Mouse (Mus musculus): ENCODE data around the gene Cacna1c.

Cacna1c gene

DNA sequence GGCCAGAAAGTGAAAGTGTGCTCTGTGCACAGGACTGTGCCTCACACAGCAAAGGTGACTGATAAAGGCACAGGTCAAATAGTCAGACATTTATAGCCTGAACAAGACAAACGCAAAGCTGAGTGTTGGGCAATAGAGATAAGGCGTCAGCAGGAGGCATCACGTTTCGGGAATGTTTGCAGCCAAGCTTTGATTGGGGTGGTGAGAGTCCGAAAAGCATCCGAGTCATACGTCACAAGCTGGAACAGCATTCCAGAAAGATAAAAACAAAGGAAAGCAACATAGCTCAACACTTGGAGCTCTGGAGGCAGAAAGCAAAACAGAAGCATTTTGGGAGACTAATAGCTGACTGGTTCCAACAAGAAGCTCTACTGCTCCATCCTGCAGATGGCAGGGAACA is 56.7 kb downstream of the Cacna1c start:
- no peak for DNase-seq

DNA sequence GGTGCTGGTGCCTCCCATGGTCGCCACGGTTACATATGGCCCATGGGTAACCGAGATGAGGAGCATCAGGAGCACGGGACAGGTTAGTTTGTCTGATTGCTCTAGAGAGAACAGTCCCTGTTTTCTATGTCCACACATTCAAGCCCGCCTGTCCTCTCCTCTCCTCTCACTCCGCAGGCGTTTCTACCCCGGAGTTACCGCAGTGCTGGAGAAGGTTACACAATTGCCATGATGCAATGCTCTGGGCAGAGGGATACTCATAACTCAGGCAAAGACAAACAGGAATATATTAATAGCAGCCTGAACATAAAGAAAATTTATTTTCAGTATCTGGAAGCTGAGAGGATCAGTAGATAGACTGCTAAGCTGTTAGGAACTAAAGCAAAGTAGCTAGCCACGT is 58.5 kb downstream of the Cacna1c start:
- no peak for DNase-seq

DNA sequence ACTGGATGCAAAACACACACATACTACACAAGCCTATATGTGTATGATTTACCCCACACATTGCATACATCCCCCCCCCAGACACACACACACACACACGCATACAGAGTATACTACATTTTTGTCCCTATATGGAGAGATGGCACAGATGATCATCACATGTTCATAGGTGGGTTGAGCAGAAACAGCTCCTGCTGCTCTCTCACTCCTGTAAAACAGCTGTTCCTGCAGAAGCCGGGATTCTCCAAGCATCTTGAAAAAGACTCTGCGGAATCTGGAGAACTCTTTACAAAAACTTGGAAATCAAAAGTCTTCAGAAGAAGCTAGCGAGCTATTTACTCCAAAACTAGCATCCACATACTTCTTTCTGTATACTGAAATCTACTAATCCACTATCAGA is 63.4 kb downstream of the Cacna1c start:
- no peak for DNase-seq

DNA sequence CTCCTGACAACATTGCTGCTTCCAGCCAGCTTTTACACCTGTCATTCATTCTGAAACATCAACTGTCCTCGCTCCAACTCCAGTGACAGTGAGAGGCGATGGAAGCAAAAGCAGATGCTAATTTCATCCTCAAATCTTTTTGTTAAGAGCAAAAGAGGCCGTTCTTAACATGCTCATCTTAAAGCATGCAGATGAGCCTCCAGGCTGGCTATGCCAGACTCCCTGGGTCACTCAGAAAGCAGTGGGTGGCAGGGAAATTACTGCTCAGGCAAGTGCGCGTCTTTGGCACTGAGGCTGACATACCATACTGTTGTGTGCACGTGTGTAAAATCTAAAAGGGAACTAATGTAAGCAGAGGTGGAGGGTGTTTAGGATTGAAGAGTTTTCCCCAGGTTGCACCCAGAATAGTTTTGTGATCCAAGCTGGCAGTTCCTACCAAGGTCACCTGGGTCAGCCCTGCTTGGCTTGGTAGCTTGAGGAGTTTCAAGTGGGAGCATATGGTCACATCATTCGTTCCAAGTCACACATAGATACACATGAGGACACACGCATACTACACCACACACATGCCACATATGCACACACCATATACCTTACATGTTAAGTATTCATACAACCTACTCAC is 64.0 kb downstream of the Cacna1c start:
- no peak for DNase-seq

DNA sequence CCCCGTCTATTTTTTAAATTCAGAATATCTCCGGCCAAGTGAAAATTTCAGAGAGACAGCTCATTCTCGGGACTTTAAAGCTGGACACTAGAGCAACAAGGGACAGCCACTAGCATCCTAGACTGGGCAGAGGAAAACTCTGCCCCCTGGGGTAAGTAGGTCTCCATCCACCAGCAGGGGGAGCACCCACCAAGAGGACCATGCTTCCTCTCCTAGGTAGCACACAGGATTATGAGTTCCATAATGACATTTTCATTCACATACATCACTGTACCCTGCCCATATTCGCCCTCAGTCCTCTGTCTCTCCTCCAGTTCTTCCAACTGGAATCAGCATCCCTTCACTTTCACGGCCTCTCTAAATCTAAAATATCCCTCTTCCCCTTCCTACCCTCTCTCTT is 66.6 kb downstream of the Cacna1c start:
- peak; percentile 39 to 84 for DNase-seq

DNA sequence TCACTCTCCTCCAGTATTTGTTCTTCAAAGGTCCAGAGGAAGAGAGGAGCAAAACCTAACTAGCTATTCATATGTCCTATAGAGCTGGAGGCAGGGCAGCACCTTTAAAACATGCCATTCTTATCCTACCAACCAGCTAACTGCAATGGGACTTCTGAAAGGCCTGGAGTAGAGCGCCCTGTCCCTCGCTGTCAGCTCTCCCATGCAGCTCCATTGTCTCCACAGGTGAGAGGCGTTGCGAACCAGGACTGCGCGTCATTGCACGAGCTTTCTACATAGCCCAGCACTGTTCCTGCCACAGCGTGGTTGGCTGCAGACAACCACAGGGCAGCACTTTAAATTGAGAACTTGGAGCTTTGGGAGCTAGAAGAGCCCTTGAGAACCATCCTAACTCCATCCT is 67.7 kb downstream of the Cacna1c start:
- DNase-seq = no peak

DNA sequence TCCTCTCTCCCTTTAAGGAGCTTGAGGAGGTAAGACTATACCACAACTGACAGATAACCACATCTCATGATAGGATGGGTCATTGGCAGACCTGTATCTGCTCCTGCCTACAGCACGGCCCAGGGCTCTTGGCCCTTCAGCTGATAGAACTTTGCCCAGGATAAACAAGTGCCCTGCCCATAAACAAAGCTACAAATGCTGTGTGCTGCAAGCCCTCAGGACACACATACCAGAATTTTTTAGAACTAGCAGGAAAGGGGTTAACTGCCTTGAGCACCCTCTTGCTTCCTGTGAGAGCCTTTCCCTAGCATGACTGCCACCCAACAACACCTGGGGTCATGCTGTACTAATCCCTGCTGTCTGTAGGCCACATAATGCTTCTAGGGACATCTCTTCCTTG is 68.1 kb downstream of the Cacna1c start:
- DNase-seq = no peak

DNA sequence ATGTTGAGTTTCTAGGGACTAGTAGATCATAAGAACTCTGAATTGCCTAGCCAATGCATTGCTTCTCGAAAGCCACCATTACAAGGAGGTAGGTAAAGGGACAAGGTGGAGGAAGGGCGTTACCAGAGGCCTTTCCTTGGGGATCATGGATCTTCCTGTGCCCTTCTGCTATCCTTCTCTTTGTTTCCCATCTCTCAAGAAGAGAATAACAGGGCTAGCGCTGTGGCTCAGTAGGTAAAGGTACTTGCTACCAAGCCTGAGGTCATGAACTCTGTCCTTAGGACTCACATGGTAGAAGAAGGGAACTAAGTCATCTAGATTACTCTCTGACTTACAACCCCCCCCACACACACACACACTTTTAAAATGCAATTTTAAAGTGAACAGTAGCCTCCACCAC is 69.2 kb downstream of the Cacna1c start:
- DNase-seq = no peak

DNA sequence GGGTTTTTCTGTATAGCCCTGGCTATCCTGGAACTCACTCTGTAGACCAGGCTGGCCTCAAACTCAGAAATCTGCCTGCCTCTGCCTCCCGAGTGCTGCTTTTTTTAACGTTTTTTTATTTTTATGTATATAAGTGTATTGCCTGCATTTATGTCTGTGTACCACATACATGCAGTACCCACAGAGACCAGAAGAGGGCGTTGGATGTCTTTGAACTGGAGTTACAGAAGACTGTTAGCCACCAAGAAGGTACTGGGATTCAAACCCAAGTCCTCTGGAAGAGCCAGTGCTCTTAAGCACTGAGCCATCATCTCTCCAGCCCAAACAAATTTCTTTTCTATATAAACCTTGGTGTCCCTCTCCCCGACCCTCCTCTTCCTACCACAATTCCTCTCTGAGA is 77.8 kb downstream of the Cacna1c start:
- DNase-seq = no peak

DNA sequence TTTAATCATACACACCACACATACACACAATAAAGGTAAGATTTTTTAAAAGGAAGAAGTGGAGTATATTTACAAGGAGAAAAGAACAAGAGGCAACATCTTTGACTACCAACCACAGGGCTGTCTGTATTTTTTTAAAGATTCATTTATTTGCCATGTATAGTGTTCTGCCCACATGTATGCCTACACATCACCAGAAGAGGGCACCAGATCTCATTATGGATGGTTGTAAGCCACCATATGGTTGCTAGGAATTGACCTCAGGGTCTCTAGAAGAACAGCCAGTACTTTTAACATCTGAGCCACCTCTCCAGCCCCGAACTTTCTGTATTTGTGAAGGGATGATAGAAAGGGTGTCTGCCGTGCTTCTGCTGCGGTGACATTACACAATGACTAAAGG is 79.9 kb downstream of the Cacna1c start:
- no peak for DNase-seq

DNA sequence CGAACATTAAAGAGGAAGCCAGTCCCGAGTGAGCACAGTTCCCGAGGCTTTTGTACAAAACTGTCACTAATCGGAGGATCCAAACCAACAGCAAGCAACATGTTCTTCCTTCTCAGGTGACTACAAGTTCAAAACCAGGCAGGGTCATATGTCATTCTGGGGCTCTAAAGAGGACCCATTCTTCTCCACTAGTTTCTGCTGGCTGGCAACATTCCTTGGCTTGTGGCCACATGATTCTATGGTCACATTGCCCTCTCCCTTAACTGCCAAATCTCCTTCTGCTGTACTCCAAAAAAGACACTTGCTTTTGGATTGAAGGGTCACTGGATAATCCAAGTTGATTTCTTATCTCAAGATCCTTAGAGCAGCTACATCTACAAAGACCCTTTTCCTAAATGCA is 82.9 kb downstream of the Cacna1c start:
- DNase-seq = no peak

DNA sequence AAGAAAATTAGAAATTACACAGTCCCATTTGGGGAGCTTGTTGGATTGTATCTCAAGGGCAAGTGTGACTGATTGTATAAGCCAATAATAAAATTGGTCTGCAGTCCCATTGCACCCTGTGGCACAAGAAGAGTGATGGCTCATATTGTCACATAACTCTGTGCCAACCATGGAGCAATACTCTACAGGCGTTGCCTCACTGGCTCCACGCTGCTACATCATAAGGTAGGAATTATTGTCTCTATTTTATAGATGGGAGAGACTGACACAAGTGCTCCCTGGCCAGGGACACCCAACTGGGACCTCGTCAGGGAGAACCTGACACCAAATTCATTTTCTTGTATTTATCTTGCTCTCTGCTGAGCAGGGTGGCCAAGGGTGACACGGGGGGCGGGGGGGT is 85.8 kb downstream of the Cacna1c start:
- no peak for DNase-seq

DNA sequence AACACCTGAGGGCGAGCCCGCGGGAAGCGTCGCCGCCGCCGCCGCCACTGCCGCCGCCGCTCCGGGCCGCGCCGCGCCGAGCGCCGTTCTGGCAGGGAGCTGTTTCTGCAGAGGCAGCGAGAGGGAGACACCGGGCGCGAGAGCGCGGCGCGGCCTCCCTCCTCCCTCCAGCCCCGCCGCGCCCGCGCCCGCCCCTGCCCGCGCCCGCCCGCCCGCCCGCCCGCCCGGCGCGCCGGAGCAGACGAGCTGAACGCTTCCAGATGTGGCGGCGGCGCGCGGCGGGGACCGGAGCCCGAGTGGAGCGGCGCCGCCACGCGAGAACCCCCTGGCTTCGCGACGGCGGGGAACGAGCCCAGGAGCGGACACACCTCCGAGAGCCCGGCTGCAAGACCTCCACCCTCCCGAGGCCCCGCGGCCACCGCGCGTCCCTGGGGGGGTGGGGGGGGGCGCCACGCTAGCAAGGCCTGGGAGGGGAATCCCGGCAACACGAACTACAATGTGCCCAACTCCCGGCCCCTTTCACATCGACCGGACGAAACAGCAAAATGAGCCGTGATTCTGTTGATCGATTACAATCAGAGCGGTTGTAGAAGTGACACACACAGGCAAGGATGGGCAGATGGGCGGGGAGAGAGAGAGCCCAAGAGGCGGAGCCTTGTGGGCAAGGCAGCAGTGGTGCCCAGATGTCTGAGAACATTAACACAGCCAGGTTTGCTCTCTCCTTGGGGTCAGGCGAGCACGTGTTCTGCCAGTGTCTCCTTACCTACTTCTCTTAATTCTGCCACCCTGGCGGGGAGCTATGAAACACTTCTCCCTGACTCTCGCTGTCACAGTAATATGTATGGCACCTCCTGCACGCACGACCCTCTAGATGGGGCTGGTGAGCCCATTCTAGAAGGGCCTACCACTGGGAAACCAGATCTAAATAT is 87.5 kb downstream of the Cacna1c start:
- DNase-seq = peak; percentile 45 to 66

DNA sequence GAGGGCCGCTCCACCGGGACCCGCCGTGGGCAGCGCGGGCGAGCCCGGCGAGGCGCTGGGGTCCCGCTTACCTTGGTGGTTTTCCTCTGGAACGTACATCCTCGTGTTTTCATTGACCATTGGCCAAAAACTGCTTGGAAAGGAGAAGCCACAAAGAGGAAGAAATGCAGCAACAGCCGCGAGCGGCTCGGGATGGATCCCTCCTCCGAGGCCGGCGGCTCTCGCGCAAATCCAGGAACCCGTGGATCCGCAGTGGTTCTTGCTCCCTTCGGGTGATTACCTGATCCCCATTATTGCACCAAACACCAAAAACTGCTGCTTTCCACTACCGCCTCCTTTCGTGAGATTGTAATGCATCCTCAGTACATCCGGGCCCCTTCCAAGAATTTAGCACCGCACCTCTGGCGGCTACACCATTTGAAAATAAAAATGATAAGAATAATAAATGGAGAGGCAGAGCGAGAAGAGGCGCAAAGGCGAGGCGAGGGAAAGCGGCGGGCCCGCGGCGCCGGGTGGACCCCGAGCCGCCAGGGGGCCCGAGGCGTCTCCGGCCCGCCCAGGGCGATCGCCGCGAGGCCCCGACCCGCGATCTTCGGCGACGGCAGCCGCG is 88.3 kb downstream of the Cacna1c start:
- DNase-seq = peak in 1 of 2 experiments; percentile 21

DNA sequence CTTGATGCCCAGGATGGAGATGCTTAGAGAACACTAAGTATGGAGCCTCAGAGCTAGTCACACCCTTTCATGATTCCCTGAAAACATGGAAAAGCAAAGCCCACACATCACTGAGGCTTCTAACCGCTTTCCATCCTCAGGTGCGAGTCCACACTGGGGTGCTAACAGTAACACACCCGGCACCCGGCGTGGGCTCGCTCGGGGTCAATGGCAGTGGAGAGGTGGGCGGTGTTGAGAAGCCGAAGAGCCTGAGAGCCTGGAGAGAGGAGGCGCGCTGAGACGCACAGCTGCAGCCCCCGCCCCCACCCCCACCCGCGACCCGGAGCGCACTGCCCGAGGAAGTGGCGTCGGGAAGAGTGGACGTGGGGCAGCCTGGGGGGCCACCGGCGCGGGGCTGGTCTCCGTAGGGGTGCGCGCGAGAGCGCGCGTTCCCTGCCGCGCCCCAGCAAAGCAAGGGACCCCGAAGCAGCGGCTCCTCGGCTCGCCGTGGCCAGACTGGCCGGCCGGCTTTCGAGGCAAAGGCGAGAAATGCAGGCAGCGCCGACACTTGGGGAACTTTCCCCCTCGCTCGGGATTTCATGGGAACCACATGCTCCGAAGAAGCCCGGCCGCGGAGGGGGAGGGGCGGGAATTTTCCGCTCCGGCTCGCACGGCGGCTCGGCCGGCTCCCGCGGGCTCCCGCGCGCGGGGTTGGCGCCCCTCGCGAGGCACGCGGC is 88.9 kb downstream of the Cacna1c start:
- peak in 1 of 2 experiments; percentile 75 for DNase-seq

DNA sequence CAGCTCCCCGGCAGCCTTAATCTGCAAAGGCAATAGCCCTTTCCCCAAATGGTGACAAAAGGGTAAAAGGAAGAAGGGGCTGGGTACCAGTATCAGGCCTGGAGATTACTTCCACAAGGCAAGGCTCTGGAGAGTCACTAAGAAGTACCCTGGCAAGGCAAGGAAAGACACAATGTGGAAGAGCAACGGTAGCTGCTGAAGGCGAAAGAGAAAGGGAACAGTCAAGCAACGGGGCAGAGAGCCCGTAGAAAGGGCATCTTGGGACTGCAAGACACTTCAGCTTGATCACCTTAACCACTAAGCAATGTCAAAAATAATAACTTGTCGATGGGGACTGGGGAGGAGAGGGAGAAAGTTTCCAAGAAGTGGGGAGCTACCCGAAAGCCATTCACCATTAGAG is 89.5 kb downstream of the Cacna1c start:
- no peak for DNase-seq

DNA sequence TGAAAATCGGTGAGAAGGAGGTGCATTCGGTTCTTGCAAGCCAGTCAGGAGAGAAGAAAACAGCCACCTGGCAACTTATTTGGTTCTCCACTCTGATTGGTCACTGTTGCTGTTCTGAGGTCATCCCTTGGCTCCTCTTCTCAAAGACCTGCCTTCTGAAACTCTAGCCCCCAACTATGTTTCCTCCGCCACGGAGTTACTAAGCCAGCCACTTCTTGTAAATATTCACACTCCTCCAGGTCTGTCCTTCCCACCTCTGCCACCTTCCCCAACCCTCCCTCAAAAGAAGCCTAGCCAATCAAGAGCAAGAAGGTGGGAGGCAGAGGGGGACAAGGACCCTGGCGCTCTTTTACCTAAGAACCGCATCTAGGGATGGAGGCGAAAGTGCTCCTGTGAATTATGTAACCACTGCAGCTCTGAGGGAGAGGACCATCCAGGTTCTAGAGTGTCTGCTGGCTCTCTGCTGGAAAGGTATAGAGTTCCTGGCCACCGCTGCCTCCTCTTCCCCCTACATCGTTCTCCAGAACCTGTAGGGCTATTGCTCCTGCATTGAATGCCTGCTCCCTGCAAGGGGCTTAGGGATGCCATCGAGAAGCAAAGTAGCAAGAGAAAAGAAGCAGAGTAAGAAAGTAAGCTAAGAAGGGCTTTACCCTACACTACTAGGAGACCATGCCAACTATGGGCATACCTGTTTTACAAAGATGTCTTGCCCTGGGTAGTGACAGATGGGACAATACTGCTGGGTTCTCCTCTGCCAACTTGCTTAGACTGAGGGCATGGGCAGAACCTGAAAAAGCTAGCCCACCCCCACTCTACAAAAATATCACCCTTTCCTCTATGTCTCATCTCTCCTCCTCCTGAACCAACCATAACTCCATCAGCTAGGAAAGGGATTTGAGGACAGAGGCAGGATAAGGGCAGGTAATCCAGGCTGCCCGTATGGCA is 90.3 kb downstream of the Cacna1c start:
- DNase-seq = no peak

DNA sequence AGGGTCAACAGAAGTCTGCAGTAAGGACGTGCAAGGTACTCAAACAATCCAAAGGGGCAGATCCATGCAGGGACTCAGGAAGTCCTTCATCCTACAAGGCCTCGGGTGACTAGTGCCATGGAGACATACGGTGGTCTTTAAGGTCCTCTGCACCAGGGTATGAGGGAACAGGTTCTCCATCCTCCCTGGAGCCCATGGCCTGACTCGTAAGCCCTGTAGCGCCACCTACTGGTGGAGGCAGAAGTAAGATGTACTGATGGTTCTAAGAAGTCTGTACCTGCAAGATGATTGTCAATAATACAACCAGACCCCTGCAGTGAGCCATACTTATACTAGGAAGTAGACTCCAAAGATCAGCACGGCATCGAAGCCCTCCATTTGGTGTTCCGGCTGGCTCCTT is 92.0 kb downstream of the Cacna1c start:
- peak; percentile 60 to 88 for DNase-seq

DNA sequence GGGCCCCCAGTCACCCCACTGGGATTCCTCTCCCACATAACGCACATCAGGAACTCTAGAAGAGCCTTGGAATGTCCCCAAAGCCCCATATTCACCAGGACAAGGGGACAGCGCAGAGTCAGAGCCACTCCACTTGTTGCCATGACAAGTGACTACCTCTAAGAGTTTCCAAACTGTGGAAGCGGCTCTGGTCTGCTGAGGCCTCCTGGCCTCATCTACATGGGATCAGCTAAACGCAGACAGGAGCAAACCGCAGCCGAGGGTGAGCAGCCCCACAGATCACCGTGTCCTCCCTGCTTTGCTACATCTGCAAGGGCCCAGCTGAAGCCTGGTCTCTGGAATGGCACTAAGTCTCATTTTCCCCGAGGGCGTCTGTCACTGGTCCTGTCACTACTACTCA is 93.3 kb downstream of the Cacna1c start:
- DNase-seq = no peak

DNA sequence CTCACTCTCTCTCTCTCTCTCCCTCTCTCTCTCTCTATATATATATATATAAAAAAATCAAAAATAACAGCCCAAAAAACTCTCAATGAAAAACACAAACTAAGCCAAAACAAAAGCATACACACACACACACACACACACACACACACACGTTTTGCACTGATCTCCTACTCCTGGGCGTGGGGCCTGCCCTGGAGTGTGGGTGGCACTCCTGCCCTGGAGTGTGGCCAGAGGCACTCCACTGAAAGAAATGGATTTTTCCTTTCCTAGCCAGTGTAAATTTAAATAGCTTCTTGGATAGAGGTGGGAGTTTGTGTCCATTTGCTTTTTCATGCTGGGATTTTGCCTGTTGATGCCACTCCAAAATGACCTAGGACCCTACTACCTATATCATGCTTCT is 96.9 kb downstream of the Cacna1c start:
- DNase-seq = no peak

DNA sequence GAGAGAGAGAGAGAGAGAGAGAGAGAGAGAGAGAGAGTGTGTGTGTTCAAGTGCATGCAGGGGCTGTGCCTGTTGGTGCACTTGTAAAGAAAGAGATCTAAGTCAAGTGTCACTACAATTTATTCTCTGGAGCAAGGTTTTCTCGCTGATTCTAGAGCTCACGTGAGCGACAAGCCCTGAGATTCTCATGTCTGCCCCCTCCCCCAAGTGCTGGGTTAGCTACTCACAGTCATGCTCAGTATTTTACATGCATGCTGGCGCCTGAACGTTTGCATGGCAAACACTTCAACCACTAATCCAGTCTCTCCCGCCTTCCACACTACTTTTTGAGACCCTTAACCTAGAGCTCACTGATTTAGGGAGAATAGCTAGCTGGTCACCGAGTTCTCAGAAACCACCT is 99.7 kb downstream of the Cacna1c start:
- DNase-seq = no peak

DNA sequence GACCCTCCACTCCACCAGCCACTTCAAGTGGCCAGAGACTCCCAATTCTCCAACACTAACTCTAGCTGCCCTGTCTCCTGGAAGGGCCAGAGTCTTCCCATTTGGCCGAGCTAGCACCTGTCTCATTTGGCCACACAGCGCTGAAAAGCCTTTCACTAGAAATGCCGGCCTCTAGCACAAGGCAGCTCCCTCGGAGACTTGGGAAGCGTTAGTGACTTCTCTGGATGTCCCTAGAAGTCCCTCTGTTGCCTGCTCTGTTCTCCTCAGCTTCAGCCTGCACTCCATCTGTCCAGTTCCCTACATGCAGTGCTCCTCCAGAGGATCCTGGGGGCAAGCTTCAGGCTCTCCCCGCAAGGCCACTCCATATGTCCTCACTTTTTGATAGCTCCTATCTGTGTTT is 101.1 kb downstream of the Cacna1c start:
- no peak for DNase-seq

All from kidney, postnatal 36 days (tissue).